Mouse (Mus musculus) spleen, adult 2 months (tissue): Measurements from ENCODE around the gene Casr.

Source experiments
- CTCF ChIP-seq: fragments of 200-500 bp; IDR thresholded peaks from 2 replicates; pipeline ENCODE4 v1.5.1; 2011; ENCODE audit warnings: mild to moderate bottlenecking, inconsistent platforms; ENCODE audit not compliant: insufficient read depth, insufficient read length, insufficient replicate concordance; ENCODE audit errors: extremely low read depth
- POLR2A ChIP-seq: fragments of 200-500 bp; IDR thresholded peaks from 2 replicates; pipeline ENCODE4 v1.6.1; 2011; ENCODE audit warnings: low read depth, low read length, inconsistent platforms

GRCm38 (mm10) chr16:36571942-36572341 is 10.0 kb upstream of the Casr start:
- TF ChIP-seq POLR2A (no peak), CTCF (no peak)
